Mouse (Mus musculus) cerebellum, postnatal 25 days (tissue): ENCODE results near the gene Inafm2.

Experiments used
- DNase-seq, 2 experiments: peaks; one replicate each; pipeline ENCODE4 v3.0.0; 2021; ENCODE audit warnings: mixed read lengths in 2 of 2

Inafm2 gene

GRCm38 (mm10) chr2:118726873-118727272 lies 18.7 kb upstream of the Inafm2 start:
- DNase-seq: no peak

DNA sequence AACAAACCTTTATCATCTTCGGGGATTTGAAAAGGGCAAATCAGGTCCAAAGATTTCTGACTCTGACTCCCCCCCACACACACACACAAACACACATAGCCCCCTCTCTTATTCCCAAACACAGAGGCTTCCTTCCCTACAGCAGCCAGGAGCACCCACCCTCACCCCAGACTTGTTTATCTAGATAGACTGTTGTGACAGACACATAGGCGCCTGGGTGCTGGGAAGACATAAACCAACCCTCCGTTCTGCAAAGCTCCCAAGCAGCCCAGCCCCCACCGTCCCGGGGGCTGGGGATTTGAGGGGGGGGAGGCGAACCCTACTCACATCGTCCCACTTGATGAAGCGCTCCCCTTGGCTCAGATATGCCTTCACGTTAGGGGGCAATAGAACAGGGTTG lies 17.6 kb upstream of the Inafm2 start:
- DNase-seq: no peak

DNA sequence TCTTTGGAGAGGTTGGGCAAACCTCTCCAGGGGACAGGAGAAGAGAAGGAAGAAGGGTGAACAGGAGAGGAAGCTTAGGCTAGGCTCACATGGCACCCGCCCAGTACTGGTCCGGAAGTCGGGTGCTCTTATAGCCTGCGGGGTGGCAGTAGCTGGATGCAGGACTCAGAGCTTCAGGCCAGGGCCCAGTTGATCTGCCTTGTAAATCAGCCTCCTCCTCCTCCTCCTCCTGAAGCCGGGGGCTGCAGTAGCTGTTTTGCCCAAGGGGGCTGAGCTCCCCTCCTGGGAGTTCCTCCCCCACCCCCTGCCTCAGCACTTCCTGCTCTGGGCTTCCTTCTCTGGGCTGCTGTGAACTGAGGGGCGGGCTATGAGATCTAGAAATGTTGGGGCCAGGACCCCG lies 17.2 kb upstream of the Inafm2 start, which contains the start of gene Plcb2:
Plcb2 (minus strand) TSS at position 102 of the 400 bp plus-strand sequence.
- no peak for DNase-seq

DNA sequence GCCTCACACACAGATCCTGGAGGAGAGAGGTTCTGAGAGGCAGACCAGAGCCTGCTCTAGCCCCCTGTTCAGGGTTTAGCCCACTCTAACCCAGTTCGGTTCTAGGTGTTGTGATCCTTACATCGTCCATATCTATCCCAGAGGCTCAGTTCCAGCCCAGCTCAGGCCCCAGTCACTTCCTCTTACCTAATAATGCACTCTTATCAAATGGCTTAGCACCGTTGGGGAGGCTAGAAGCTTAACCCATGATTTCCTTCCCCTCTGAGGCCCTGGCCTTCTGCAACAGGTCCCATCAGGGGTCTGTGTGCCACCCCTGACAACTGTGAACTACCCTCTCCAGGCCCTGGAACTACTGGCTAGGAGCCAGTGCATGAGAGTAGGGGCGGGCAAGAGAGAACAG lies 16.4 kb upstream of the Inafm2 start:
- DNase-seq: no peak

GRCm38 (mm10) chr2:118729816-118730621 lies 15.5 kb upstream of the Inafm2 start:
- DNase-seq: no peak

- DNase-seq: peak in 1 of 2 experiments; percentile 45
These were observed 15.0 kb upstream of the Inafm2 start for GRCm38 (mm10) chr2:118730622-118730915.

DNA sequence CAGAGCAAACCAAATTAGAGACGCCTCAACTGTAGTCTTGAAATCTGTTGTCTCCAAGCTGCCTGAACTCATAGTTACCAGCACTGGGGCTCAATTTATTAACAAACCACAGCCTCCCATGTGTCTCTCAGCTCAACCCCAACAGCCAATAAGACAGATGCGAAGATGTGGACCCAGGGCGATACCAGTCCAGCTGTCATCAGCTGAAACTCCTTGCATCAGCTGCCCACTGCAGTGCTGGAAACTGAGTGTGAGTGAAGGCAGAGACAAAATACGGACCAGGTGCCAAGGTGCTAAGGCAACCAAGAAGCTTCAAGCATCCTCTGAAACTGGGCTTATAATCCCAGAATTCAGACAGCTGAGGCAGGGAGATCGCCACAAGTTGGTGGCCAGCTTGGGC lies 13.6 kb upstream of the Inafm2 start:
- no peak for DNase-seq

- peak in 1 of 2 experiments; percentile 25 for DNase-seq
These were observed 12.2 kb upstream of the Inafm2 start for GRCm38 (mm10) chr2:118733341-118733740.

DNA sequence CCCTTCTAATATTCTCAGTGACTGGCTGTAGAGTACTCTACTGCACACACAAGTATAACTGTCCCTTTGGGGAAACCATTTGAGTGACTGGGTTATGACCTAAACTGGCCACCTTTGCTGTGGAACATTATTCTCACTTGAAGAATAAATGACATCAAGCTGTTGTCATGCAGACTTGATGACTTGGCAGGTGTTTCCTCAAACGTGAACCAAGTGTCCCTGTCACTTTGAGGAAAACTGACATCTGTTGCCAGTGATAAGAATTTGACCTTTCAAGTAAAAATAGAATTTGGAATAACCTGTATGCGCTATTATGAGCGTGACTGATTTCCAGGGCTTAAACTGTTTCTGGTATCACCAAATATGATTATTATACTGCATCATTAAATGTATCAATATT lies 5.2 kb upstream of the Inafm2 start:
- no peak for DNase-seq

DNA sequence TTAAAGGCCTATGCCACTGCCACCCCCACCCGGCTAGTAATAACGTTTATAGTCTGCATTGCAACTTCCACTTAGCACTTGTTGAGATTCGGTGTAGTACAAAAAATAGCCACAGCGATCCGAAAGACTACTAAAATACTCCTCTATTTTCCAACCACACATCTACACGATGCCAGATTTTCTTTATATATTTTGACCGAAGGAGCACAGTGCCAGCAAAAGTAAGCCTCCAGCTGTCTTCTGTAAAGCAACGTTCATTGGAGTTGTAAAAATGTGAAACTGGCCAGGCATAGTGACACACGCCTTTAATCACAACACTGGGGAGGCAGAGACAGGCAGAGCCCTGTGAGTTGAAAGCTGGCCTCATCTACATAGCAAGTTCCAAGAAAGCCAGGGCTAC lies 4.4 kb upstream of the Inafm2 start:
- no peak for DNase-seq

DNA sequence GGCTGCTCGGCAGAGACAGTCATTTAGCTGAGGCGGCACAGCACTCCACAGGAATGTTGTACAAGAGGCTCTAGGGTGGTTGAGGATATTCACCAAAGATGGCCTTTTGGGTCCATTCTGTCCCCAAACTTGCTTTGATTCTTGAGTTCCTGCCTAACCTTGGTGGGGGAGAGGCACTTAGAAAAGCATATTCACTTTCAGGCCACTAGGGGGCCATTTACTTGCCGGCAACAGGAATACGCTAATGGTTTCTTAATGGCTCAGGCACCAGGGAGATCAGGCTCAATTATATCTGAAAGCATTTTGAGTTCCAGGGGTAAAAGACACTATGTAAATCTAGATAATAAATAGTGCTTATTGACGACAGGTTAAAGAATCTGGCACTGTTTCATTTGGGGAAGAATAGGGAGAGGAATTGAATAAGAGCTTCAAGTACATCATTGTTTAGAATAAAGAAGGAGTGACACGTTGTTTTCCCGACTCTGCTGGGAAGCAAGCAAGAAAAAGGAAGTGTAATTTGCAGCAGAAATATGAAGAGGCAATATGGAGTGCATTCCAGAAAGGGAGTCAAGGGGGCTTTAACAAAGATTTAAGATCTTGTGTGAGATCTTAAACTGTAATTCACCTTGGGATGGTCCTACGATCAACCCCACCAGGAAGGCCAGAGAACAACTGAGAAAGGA lies 2.2 kb upstream of the Inafm2 start:
- DNase-seq: peak; percentile 39 to 56

- DNase-seq: no peak
These were observed 937 bp upstream of the Inafm2 start for GRCm38 (mm10) chr2:118744621-118745020.

DNA sequence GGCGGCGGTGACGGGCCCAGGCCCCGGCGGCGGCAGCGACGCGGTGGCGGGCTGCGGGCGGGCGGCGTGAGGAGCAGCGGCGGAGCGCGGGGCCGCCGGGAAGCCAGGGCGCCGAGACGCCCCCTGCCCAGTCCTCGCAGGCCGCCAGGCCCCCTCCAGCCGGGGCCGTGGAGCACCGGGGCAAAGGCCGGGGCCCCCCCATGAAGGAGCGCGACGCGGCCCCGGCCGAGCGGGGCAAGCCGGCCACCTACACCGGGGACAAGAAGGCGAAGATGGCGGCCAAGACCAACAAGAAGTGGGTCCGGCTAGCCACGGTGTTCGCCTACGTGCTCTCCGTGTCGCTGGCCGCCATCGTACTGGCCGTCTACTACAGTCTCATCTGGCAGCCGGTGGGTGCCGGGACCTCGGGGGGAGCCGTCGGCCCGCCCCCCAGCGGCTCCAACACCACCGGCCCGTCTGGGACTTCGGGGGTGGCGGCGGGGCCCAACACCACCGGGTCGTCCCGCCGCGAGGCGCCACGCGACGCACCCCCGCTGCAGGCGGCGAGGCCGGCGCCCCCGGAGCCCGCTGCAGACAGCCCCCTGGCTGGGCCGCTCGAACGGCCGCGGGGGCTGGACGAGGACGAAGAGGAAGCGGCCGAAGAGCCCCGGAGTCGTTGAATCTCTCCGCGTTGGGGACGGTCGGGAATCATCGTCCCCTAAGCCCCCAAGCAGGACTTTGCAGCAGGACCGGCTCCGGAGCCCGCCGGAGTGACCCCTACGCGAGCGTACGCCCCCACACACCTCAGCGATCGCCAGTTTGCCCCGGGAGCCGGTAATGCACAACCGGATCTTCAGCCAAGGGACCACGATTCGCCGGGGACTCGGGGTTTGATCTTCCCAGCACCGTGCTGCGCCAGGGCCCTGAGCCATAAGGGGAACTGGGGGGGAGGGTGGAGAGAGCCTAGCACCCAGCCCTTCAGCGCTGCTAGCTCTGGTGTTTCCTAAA lies 650 bp downstream of the Inafm2 start:
- peak; percentile 61 to 67 for DNase-seq

DNA sequence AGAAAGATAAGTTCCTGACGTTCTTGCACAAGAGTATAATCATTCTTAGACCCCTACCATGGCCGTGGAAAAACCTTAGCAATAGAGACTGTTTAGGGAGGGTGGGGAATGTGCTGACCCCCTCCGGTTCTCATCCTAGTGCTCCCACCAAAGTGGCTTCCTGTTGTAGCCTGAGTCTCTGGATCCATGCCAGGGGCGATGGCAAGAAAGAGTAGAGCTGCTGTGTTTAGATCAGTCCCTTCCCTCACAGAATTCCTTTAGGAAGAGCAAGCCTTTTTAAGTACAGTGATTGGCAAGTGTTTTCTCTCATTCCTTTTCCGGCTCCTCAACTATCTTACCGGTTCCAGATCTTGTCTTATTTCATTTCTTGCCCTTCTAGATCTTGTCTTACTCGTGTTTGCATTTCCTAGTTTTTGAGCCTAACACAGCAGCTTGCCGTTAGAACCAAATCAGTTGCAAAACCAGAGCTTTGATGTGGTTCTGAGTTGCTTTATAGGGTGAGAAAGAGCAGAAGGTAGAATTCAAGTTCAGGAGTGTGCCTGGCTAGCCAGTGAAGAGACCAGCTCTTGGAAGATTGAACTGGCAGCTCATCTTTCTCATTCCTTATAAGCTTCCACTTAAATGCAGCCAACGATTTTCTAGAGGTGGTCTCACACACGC lies 1.9 kb downstream of the Inafm2 start:
- DNase-seq: peak; percentile 49 to 73

- DNase-seq: no peak
These were observed 3.9 kb downstream of the Inafm2 start for GRCm38 (mm10) chr2:118749341-118749884.

- peak in 1 of 2 experiments; percentile 8 for DNase-seq
These were observed 4.9 kb downstream of the Inafm2 start for GRCm38 (mm10) chr2:118750476-118750875.

DNA sequence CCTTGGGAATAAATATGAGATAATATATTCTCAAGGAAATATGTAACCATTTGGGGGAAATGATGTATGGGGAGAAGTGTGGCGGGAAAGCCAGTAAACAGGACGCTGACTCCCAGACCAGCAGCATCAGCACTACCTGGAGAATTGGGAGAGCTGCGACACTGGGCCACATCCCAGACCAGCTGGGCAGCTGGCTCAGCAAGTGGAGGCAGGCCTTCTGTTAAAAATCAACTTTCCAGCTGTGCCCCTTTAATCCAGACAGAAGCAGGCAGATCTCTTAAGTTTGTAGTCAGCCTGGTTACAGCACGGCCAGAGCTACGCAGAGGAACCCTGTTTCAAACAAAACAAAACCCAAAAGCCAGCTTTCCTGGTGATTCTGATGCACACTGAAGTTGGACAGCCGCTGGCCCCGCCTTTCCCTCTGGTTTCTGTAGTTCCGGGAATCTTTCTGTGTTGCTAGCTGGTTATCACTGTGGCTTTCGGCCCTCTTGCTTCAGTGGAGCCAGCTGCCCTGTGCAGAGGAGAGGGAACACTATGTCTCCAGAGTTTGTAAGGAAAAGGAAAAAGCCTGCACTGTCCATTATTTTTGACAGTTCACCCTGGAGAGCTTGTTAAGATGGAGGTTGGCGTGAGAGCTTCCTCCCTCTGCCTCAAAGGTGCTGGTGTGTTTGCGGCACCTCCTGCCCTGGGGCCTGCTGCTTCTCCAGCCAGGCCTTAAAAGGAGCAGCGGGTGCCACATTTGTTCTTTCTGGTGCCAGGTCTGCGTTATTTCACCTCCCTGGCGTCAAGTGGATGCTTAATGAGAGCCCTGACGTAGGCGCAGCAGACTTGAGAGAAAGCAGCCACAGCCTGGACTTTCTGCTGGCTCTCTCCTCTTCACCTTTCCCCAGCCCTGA lies 6.6 kb downstream of the Inafm2 start:
- DNase-seq: peak; percentile 10 to 16

GRCm38 (mm10) chr2:118752792-118753108 lies 7.2 kb downstream of the Inafm2 start:
- DNase-seq: no peak

DNA sequence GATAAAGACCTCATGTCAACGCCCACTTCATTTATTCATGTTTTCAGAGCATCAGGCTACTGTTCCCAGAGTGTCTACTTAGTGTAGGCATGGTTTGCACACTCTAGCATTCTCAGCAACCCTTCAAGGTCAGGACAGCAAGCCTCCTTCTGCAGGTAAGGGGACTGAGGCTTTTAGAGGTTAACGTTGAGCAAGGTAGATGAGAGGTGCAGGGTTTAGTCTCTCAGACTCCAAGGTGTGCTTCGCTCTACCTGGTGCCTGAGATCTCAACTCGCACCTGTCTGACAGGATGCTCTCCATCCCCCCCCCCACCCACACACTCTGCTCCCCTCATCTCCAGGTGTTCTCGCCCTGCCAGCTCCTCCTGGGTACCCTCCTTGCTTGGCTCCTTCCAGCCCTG lies 8.6 kb downstream of the Inafm2 start:
- DNase-seq: peak; percentile 0 to 1

- peak in 1 of 2 experiments; percentile 0 for DNase-seq
These were observed 9.8 kb downstream of the Inafm2 start for GRCm38 (mm10) chr2:118755407-118755806.

GRCm38 (mm10) chr2:118756103-118756502 lies 10.5 kb downstream of the Inafm2 start:
- DNase-seq: peak; percentile 2
